ENCODE assay signal across 20 mouse cellular contexts in genomic region chr7:131187996-131188395, GRCm38 (mm10). TPM values are rescaled to one million over a fixed set of nuclear protein-coding genes. Genes with fewer than 3 reads are reported as not detected.
DNase-seq lines count a peak whose midpoint lies in the region; ATAC-seq lines count a peak whose summit lies in the region.
"Had no signal": no experiment of that assay in that cellular context is flagged by ENCODE, and none has a peak within 500 bp of the region (broad histone marks: within the 10 kb centered on the region; RNA-seq: fewer than 3 reads in every experiment).

No protein-coding gene starts in this region.

- DNase-seq in heart, adult 11 months, result peak; percentile 77
- no peak for DNase-seq in heart, adult 9 months (ENCODE audit: low spot score in 2 of 2)
- DNase-seq in heart, embryonic 10.5 days (ENCODE audit: low spot score), result peak; percentile 58
- DNase-seq: adrenal gland, adult 2 months; adrenal gland, adult 8-10 months; adrenal gland, postnatal 10 days; adrenal gland, postnatal 14 days; adrenal gland, postnatal 25 days; adrenal gland, postnatal 36 days; B cell, adult 2 months; cerebellum, adult 11 months; cerebellum, adult 11-12 months; cerebellum, adult 18-20 months had no signal

- no peaks in the 10 kb centered on the region for H3K4me1 ChIP-seq in heart, embryonic 10.5 days
- no peaks in the 10 kb centered on the region for H3K4me1 ChIP-seq in heart, embryonic 11.5 days (ENCODE audit: control insufficient read depth, insufficient read depth, low read length)

- no peak overlapping the region for H3K4me3 ChIP-seq in heart, embryonic 10.5 days
- H3K4me3 ChIP-seq in heart, embryonic 11.5 days (ENCODE audit: low read depth, low read length), result no peak overlapping the region

- H3K9me3 ChIP-seq in heart, embryonic 10.5 days, result no peaks in the 10 kb centered on the region
- no peaks in the 10 kb centered on the region for H3K9me3 ChIP-seq in heart, embryonic 11.5 days (replicated peaks; ENCODE audit: control insufficient read depth, low read length)

- 88% methylated on average over 14 of the region's 14 CpGs for WGBS in heart, embryonic 10.5 days
- WGBS in heart, embryonic 11.5 days (ENCODE audit: insufficient replicate concordance), result 84% methylated on average over 14 of the region's 14 CpGs

- no peak for ATAC-seq in heart, embryonic 11.5 days (replicated peaks; ENCODE audit: insufficient number of reproducible peaks, low FRiP score, low TSS enrichment)
- ATAC-seq: activated CD4-positive, CD25-positive, alpha-beta regulatory T cell, adult 4 months; CD4-positive, CD25-positive, alpha-beta regulatory T cell, adult 4 months had no signal

- H3K9ac ChIP-seq in heart, embryonic 11.5 days (ENCODE audit: low read depth, low read length), result no peak overlapping the region

- H3K27me3 ChIP-seq in heart, embryonic 10.5 days (ENCODE audit: insufficient read depth, poor library complexity, severe bottlenecking), result no peaks in the 10 kb centered on the region
- H3K27me3 ChIP-seq in heart, embryonic 11.5 days (ENCODE audit: control insufficient read depth, insufficient read depth, low read length), result no peaks in the 10 kb centered on the region
- H3K27me3 ChIP-seq: Patski had no signal

- no peaks in the 10 kb centered on the region for H3K36me3 ChIP-seq in heart, embryonic 10.5 days
- H3K36me3 ChIP-seq in heart, embryonic 11.5 days (ENCODE audit: control insufficient read depth, insufficient read depth, low read length), result no peaks in the 10 kb centered on the region
- H3K36me3 ChIP-seq: G1E had no signal

- H3K27ac ChIP-seq in heart, embryonic 10.5 days, result no peak overlapping the region
- H3K27ac ChIP-seq in heart, embryonic 11.5 days (ENCODE audit: low read depth, low read length), result no peak overlapping the region

- no peak overlapping the region for H3K4me2 ChIP-seq in heart, embryonic 11.5 days

RNA-seq across cellular contexts. Expression of gene 5430419D17Rik, which starts 13.8 kb away (rescaled TPM):
- polyA plus RNA-seq in heart, embryonic 10.5 days (2016; fragmentation: Nextera tagmentation; extraction: Ambion mirVana), result 0.06 and 0.07 TPM in 2 replicates
- 0.10 and 0.44 TPM in 2 replicates for polyA plus RNA-seq in heart, embryonic 11.5 days (2014; fragmentation: Nextera tagmentation; extraction: Ambion mirVana)
- polyA plus RNA-seq: activated CD4-positive, CD25-positive, alpha-beta regulatory T cell, adult 4 months; adrenal gland, adult 2 months; CD4-positive, CD25-positive, alpha-beta regulatory T cell, adult 4 months; G1E had no signal

RNA-seq across cellular contexts. Expression of gene 4933402N03Rik, which starts 41.9 kb away (rescaled TPM):
- polyA plus RNA-seq in heart, embryonic 10.5 days (2016; fragmentation: Nextera tagmentation; extraction: Ambion mirVana), result not detected in 2 replicates
- not detected in 2 replicates for polyA plus RNA-seq in heart, embryonic 11.5 days (2014; fragmentation: Nextera tagmentation; extraction: Ambion mirVana)
- polyA plus RNA-seq: activated CD4-positive, CD25-positive, alpha-beta regulatory T cell, adult 4 months; adrenal gland, adult 2 months; brain, embryonic 14.5 days; C2C12; CD4-positive, CD25-positive, alpha-beta regulatory T cell, adult 4 months; G1E; Patski had no signal

Comparison
In these comparisons a context has a peak if more than half of its experiments do, and no peak if none do; other contexts are left out.
1. DNase-seq: peak in heart, adult 11 months (single experiment) and heart, embryonic 10.5 days (single experiment); none in heart, adult 9 months (0 of 2).